Mouse (Mus musculus) fat pad, adult 2 months (tissue): ENCODE data around the gene Gm49387.
"Not testable (repeated sequence)": the region's sequence is repeated elsewhere in the genome, so short reads cannot be mapped to it uniquely, and the experiment has no call there.

Source experiments
- DNase-seq: peaks from one replicate; pipeline ENCODE4 v3.0.0-alpha.2; 2011; ENCODE audit warnings: low read depth, low spot score; ENCODE audit errors: extremely low read depth

Gene Gm49387

DNA sequence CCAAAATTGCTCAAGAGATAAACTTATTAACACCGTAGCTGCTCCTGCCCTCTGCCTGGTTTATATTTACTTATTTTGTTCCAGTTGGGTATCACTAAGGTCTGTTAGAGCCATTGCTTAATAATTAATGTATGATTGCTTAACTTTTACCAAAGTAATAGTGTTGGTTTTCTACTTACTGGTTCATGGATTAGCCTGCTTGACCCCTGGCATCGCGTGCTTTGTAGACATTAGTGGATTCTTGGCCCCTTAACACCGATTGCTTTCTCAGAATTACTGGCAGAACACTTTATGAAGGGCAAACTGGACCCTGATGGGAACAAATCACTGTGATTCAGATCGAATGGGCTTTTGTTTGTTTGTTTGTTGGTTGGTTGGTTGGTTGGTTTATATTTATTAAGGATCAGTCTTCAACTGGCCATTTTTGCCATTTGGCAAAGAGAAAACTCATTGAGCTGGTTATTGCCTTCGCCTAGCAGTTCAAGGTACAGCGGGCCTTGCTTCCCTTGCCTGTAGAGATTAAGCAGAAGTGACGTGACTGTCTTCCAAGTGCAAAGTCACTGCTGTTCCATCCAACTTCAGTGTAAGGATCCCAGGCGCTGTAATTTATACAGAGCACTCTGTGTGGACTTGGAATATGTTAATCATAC lies 953 bp upstream of the Gm49387 start:
- no peak for DNase-seq

DNA sequence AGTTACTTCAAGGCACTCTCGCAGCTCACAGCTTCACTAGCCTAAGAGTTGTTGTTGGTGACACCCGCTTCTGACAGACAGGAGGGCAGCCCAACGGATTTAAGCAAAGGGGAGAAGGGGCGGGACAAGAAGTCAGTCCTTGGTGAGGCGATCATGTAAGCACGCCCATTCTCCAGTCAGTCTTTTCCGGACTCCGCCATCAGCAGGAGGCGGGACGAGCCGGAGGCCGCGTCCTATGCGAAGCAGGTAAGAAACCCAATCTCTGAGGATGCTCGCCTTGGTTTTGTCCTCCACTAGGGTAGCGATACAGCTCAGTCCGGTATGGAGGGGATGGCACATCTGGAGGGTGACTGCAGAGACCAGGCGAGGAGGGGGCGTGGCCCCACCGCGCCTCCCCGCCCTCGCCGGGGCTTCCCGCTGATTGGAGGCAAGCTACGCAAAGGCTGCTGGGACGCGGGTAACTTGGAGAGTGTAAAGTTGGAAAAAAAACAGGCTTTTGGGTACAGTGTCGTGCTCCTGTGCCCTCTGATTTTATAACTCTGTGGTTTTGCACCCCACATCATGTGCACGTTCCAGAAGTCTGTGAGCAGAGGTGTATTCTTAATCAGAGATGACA lies 320 bp upstream of the Gm49387 start, which contains the start of the genes Btd and Hacl1:
Gene Btd (plus strand): TSS at position 139 of the 616 bp plus-strand sequence.
Gene Hacl1 (minus strand): TSS at position 397 of the 616 bp plus-strand sequence.
- DNase-seq, result peak; percentile 64

GRCm38 (mm10) chr14:31630677-31631076 lies 10.0 kb downstream of the Gm49387 start:
- DNase-seq, result no peak

DNA sequence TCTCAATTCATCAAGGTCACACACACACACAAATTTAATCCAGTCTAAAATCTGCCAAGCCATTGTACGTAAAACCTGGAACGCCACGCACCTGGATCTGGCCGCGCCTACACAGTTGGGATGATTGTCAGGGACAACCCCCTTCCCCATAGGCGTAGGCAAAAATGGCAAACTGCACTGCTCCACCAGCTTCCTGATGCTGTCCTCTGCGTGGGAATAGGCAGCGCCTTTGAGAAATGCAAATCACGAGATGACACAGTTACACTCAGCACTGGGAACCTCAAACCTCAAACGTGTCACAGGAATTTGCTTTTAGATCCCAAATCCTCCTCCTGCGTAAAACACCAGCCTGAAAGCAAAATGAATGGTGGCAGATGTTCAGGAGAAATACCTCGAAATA lies 17.9 kb downstream of the Gm49387 start:
- peak; percentile 65 for DNase-seq

GRCm38 (mm10) chr14:31620591-31621223 lies 20.0 kb downstream of the Gm49387 start:
- no peak for DNase-seq

DNA sequence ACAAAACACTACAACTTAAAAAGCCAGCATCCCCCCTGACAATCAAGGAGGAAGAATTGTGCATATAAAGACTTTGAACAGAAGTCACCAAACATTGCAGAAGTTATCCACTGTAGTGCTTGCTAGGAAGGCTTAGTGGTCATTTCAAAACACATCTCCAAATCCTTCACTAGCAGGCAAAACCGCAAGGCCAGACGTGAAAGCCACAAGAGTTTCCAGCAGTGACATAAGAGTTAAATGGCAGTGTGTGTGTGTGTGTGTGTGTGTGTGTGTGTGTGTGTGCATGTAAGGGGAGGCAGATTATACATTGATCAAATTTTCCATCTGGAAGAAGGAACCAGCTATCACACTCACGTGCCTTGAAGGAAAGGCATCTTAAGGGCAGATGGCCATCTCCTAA lies 22.7 kb downstream of the Gm49387 start:
- DNase-seq, result no peak

DNA sequence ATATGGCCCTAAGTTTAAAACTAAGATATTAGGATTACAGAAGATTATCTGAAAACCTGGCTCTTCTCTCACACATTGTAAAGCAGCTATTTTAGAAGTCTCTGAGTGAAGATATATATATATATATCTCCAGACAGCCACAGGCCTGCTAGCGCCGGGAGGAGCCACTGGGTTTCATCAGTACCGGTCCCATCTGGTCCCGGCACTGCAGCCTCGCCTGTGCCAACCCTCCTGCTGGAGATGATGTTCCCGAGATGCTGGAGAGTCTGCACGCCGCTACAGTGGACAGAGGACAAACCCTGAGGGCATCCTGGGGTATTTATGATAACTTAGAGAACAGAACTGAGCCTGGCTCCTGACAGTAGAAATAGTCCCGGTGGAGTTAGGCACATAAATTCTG lies 23.5 kb downstream of the Gm49387 start:
- DNase-seq, result no peak

- no peak for DNase-seq
These were observed 27.0 kb downstream of the Gm49387 start for GRCm38 (mm10) chr14:31613671-31614070.

- DNase-seq, result no peak
These were observed 28.7 kb downstream of the Gm49387 start for GRCm38 (mm10) chr14:31611986-31612385.

- DNase-seq, result no peak
These were observed 35.2 kb downstream of the Gm49387 start for GRCm38 (mm10) chr14:31605514-31605913.

DNA sequence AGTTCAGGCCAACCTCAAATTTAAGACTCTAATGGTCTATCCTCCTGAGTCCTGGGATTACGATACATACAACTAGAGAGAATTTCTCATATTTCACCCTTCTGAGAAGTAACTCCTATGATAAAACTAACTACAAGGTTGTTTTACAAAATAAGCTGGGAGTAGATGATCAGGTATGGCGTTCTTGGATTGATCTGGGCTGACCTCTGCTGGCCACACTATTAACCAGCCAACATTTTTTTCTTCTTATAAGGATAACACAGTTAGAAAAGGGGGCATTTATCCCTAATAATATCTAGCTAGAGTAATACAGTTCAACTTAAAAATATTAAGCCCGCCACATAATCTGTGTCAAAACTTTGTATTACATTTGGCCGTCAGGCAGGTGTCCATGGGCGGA lies 35.8 kb downstream of the Gm49387 start:
- no peak for DNase-seq

- DNase-seq, result not testable (repeated sequence)
These were observed 38.1 kb downstream of the Gm49387 start for GRCm38 (mm10) chr14:31602616-31602979.

DNA sequence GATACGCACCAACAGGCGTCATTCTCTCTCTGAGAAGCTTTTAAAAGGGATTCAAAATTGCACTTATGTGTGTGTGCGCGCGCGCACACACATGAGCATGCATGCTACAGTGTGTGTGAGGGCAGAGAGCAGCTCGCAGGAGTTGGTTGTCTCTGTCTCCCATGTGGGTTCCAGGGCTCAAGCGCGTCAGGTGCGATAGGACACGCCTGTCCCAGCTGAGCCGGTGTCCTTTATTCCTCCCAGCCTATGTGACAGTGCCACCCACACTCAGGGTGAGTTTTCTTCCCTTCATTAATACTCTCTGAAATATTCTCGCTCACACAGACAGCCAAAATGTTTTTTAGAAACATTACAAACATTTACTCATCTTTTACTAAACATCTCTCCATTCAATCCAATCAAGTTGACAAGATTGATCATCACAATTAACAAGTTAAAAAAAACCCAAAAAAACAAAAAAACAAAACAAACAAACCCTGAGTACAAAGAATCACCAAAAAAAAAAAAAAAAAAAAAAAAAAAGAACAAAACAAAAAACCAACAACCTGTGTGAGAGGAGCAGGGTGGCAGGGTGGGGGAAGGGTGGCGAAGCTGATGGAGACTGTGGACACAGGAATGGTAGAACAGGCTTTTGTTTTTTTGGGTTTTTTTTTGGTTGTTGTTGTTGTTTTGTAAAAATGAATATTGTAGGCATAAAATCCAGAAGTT lies 38.6 kb downstream of the Gm49387 start:
- no peak for DNase-seq

- DNase-seq, result no peak
These were observed 43.2 kb downstream of the Gm49387 start for GRCm38 (mm10) chr14:31597446-31597845.

DNA sequence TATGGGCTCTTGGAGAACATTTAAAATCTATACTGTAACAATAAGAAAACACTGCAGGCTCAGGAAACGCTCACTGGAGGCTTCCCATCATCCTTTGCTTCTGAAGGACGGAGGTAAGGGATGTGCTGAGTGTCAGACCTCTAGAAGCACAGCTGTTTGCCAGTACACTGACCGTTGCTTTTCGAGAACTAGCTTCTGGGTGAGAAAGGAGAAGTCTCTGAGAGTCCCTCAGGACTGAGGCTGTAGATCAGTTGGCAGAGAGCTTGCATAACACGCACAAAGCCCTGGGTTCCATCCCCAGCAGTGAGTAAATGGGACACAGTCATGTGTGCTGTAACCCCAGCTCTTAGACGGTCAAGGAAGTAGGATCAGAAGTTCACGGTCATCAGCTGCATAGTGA lies 44.3 kb downstream of the Gm49387 start:
- no peak for DNase-seq

DNA sequence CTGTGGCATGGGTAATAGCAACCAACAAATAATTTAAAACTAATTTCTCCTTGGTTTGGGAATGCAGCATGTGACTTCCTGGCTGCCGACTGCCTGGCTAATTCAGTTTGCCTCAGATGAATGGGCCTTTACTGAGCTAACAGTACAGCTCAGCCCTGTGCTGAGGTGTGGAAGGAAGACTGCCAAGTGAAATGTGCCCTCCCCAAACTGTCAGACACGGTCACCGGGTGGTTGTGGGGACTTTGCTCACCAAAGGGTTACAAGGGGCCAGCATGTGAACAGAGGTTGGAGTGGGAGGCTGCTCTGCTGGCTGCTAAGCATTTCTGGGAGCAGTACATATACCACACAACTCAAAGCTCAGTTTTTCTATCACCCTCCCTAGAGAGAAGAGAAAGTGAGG lies 46.0 kb downstream of the Gm49387 start:
- DNase-seq, result no peak

GRCm38 (mm10) chr14:31593036-31593435 lies 47.6 kb downstream of the Gm49387 start:
- no peak for DNase-seq

- DNase-seq, result no peak
These were observed 49.4 kb downstream of the Gm49387 start, which contains the start of gene Colq for GRCm38 (mm10) chr14:31591243-31591642. Colq (minus strand) TSS chr14:31591343.

GRCm38 (mm10) chr14:31586451-31586850 lies 54.2 kb downstream of the Gm49387 start:
- peak; percentile 16 for DNase-seq

DNA sequence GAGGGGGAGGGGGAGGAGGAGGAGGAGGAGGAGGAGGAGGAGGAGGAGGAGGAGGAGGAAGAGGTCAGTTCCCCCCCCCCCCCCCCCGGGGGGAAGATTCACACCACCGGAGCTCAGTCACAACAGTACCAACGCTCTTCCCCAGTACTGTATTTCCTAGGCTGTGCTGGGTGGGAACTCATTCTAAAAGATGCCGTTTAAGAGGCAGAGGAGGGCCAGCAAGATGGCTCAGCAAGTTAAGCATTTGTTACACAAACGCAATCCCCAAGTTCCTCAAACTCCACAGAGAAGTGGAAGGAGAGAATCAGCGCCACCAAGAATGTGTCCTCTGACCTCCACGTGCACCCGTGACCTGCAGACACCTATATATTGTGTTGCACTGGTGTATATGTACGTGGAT lies 57.6 kb downstream of the Gm49387 start:
- DNase-seq, result no peak

- DNase-seq, result no peak
These were observed 62.5 kb downstream of the Gm49387 start for GRCm38 (mm10) chr14:31577966-31578735.
